Mouse (Mus musculus) v-Abl transformed pro-B cells (cell line): Measurements from ENCODE around the gene Rtkn2.

Source experiments
- in situ Hi-C, 2 experiments: fragments of 400-800 bp; cut with MboI; formaldehyde crosslinking; loops; one replicate each; pipeline ENCODE4 v1.15.1; 2025; ENCODE audit not compliant: unreplicated experiment in 2 of 2

Gene Rtkn2

DNA sequence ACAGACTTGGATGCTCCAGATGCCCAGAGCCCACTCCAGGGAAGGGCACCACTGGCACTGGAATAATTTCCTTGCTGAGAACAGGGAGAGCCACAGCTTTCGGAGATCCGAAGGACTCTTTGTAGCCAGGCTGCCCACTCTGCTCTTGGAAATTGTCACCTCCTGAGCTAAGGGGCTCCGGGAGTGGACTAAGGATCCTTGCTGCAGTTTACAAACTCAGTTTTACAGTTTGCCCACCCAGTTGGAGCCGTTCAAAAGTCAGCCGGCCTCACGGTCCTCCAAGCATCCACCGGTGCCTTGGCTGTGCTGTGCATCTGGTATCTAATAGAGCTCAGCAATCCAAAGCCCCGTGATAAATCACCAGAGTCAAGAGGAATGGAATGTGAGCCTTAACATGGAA is 121.1 kb downstream of the Rtkn2 start:
- in situ Hi-C loops, result no loop called here

DNA sequence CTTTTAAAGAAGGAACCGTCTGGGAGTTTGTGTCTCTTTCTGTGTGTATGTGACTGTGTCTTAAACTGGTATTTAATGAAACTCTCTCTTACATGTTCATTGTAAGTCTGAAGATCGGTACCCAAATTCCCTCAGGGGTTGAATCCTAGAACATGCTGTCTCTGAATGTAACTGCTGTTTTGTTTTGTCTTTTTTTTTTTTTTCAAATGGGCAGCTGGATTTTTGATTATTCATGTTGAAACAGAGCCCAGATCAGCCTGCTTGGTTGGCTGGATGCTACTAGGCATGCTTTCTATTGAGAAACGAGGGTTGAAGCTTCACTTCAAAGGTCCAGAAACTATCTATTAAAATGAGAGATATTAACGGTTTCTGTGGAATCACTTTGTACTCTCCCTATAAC is 121.9 kb downstream of the Rtkn2 start:
- in situ Hi-C loops, result no loop called here

DNA sequence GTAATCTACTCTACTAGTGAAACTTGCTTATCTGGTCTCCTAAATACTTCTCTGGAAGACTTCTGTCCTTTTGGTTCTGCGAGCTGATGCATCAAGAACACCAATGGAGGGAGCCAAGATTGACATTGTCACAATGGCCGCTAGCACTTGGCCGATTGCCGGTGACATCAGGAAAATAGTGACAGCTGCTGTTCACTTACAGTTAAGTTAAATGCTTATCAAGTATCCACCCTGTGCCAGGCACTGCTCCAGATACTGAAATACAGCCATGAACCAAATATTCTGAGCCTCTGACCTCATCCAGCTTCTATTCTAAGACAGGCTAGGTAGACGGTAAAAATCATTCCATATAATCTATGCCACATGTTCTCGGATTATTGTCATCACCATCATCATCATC is 123.2 kb downstream of the Rtkn2 start:
- in situ Hi-C loops, result no loop called here

DNA sequence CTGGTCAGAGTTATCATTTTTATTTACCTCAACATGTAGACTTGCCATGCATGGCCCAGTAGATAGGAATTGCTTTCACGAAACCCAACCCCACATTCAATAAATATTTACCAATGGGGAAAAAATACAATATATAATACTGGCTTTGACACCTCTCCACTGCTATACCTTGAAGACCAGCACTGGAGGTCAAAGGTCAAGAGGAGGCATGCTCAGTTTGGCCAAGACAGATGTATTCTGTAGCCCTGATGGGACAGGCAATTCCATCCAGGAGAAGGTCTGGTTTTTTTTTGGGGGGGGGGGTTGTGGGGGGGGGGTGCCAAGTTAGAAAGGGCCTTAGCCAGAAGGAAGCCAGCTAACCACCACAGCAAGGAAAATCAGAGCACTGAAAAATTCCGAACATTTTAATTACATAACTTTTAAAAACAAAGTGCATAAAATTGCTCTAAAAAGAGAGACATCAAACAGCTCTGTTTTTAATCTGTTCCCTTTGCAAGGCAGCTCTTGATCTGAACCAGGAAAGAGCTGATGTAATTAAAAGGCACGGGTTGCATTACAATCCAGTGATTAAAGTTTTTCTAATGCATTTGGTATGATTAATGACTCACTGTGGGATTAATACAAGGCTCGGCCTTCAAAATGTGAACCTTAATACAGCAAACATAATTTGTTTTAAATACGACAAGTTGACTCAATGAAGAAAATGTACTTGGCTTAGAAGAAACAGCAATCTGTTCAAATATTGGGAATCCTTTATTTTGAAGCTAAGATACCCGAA is 123.9 kb downstream of the Rtkn2 start:
- in situ Hi-C loops, result no loop called here

DNA sequence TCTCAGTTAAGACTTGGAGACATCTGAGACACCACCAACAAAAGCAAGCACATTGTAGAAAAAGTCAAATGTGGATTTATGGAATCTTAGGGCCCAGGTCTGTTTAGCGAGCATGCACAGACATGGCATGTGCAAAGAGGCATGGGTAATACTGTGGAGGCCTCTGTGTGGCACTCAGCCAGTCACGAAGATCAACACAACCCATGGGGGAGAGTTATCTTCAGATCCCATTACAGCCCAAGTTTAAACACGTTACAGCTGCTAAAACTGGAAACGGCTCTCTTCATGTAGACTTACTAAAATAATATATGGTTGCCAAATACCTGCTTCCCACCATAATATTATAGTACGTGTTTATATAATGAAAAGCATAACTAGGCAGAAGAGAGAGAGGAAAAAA is 124.6 kb downstream of the Rtkn2 start:
- in situ Hi-C loops, result no loop called here

DNA sequence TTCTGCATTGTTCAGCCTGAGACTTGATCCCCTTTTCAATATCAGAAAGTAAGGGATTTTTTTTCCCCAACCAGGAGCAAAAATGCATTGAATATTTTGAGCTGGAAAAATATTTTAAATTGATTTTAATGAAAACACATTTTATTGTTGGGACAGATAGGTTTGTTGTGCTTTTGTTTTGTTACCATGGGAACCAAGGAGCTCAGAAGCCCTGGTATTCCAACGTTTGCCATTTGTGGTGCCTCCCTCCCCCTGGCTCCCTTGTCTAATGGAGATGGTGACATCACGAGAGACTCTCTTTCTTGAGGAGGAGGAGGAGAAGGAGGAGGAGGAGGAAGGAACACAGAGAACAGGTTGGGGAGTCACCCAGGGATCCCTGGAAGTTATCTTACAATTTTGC is 125.1 kb downstream of the Rtkn2 start:
- in situ Hi-C loops, result no loop called here

DNA sequence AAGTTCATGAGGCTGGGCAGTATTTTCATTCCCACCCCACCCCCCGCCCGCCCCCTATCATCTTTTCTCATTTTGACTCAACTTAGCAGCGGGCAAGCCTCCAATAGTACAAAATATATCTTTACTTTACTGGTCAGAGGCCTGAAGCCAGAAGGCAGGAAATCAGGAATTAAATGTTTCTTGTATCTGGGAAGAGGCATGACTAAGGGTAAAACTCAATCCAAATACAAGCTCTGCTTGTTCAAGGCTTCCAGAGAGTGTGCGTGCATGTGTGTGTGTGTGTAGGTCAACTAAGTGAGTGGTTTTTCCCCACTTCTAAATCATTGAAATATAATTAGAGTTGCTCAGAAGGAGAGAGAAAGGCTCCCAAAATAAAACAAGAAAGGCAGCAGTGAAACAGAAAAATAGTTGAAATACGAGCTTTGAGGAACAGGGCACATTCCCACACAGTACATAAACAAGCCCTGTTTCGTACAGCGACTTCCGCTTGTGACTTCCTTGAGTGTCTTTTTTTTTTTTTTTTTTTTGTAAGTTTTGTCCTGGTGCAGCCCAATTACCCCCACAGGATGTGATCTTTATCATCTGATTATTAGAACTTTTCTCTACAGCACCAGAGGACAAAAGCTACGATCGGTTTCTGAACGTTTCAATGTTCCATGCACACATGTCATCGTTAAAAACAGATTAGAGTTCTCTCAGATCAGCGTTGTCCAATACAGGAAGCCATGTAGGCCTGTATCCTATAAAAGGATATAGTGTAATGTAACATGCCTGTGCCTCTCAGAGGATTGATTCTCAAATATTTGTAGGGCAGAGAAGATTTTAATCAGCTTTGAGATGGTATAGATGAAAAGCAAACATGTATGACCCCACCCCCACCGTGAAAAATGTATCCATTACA is 125.8 kb downstream of the Rtkn2 start:
- in situ Hi-C loops, result no loop called here

DNA sequence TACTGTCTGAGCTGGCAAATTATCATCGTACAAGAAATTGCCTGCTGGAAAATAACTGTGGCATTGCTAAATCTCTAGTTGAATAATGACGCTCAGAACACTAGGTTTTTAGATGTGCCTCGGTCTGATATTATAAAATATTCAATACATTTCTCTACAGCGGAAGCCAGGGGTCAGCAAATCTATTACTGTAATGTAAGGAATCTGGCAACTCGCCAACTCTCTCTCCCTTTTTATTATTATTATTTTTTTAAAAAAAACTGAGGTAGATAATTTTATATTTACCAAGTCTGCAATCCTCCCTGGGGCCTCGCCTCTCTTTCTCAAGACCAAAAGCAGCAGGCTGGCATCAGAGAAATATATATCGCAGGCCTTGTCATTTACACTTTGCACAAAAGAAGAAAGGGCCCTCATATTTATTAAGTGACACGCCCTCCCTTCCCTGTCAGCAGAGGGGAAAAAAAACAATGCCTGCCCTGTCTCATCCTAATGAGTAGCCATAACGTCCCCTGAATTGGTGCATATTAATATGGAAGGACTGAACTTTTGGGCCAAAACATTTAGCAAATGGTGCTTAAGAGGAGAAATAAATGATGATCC is 127.1 kb downstream of the Rtkn2 start:
- in situ Hi-C loops, result no loop called here

DNA sequence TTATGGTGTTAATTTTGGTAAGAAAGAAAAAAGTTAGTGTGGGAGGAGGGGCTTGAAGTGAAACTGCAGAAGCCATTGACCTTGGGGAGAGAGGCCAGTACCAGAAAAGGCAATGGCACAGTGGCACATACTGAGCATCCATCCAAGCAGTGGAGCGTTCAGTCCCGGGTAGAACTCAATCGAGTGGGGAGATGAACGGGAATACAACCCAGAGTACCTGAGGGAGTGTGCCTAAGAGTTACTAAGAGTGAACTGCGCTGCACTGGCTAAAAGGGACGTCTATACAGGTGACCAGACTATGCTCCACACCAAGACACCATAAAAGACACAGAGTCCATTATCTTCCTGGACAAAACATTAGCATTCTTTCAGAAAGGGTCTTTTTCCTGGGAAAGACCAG is 128.3 kb downstream of the Rtkn2 start:
- in situ Hi-C loops, result no loop called here
